Mouse (Mus musculus) hindbrain, embryonic 16.5 days (tissue): Measurements from ENCODE around the gene Cyp21a1. TPM values are rescaled to one million over a fixed set of nuclear protein-coding genes. Genes with fewer than 3 reads are reported as not detected.
"Not testable (repeated sequence)": the region's sequence is repeated elsewhere in the genome, so short reads cannot be mapped to it uniquely, and the experiment has no call there.

Experiments used
- ATAC-seq: fragments of 200-750 bp; cut with Nextera tagmentation; 2 replicates; pipeline ENCODE4 v1.8.0; 2017; ENCODE audit warnings: moderate TSS enrichment, moderate library complexity
- H3K27ac ChIP-seq: fragments of 300-500 bp; sonication (generic); 2 replicates; pipeline ENCODE4 v1.5.1; 2014; ENCODE audit warnings: low read depth, mild to moderate bottlenecking, control low read depth, low read length, moderate library complexity
- H3K27me3 ChIP-seq: fragments of 300-500 bp; sonication (generic); replicated peaks from 2 replicates; pipeline ENCODE4 v1.6.1; 2014; ENCODE audit warnings: low read length; ENCODE audit not compliant: control insufficient read depth, insufficient read depth
- H3K36me3 ChIP-seq: fragments of 300-500 bp; sonication (generic); 2 replicates; pipeline ENCODE4 v1.6.1; 2014; ENCODE audit warnings: mild to moderate bottlenecking, low read length, moderate library complexity, mixed read lengths; ENCODE audit not compliant: control insufficient read depth, insufficient read depth
- H3K4me1 ChIP-seq: fragments of 300-500 bp; sonication (generic); 2 replicates; pipeline ENCODE4 v1.6.1; 2014; ENCODE audit warnings: low read depth, low read length; ENCODE audit not compliant: control insufficient read depth, insufficient read depth
- H3K4me2 ChIP-seq: fragments of 300-500 bp; sonication (generic); 2 replicates; pipeline ENCODE4 v1.6.1; 2014; ENCODE audit warnings: mild to moderate bottlenecking, low read length, control low read depth, moderate library complexity
- H3K4me3 ChIP-seq: fragments of 300-500 bp; sonication (generic); 2 replicates; pipeline ENCODE4 v1.5.1; 2014; ENCODE audit warnings: mild to moderate bottlenecking, low read length, control low read depth, moderate library complexity
- H3K9ac ChIP-seq: fragments of 300-500 bp; sonication (generic); 2 replicates; pipeline ENCODE4 v1.6.1; 2014; ENCODE audit warnings: low read depth, mild to moderate bottlenecking, control low read depth, low read length, moderate library complexity
- H3K9me3 ChIP-seq: fragments of 300-500 bp; sonication (generic); 2 replicates; pipeline ENCODE4 v1.6.1; 2014; ENCODE audit warnings: mild to moderate bottlenecking, low read length, moderate library complexity; ENCODE audit not compliant: control insufficient read depth
- WGBS: fragments of 180-500 bp; shearing (Covaris S2); extraction: QIAGEN DNeasy Blood & Tissue Kit; methylation state at CpG from one replicate; pipeline ENCODE4 v1.1.7; 2014; 5-methylcytosine and 5-hydroxymethylcytosine counted together
- polyA plus RNA-seq: library from polyadenylated mRNA; unstranded; fragments of >200 nt; fragmentation: Nextera tagmentation; extraction: Ambion mirVana; gene quantifications from 2 replicates; pipeline ENCODE4 v1.2.1, GENCODE M21; 2015

Cyp21a1 gene
- polyA plus RNA-seq, 1 experiment from 2014 or later: not detected

DNA sequence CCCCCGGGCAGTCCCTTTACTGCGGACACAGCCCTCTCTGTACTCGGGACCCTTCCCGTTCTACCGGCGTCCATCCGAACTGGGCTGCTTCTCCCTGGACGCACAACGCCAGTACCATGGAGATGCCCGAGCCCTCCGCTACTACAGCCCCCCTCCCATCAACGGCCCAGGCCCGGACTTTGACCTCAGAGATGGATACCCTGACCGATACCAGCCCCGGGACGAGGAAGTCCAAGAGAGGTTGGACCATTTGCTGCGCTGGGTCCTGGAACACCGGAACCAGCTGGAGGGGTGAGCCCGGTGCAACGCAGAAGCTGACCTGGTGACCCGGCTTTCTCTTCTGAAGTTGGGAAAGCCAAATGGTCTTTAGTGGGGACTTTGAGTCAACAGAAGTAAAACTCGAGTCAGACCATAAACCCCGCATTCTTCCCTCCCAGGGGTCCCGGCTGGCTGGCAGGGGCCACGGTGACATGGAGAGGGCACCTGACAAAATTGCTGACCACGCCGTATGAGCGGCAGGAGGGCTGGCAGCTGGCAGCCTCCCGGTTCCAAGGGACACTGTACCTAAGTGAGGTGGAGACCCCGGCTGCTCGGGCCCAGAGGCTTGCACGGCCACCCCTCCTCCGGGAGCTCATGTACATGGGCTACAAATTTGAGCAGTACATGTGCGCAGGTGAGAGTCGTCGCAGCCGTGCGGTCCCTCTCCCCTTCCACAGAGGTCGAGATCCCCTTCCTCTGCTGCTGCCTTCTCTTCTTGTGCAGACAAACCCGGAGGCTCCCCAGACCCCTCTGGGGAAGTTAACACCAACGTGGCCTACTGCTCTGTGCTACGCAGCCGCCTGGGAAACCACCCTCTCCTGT lies 33.3 kb upstream of the Cyp21a1 start:
- Histone ChIP-seq H3K27ac (peak overlapping the region; percentile 72), H3K9me3 (no peaks in the 10 kb centered on the region), H3K4me1 (peaks cover 17% of the 10 kb centered on the region), H3K36me3 (peaks cover 35% of the 10 kb centered on the region), H3K4me2 (peak overlapping the region; percentile 98), H3K9ac (peak overlapping the region; percentile 78), H3K4me3 (peak overlapping the region; percentile 79), H3K27me3 (no peaks in the 10 kb centered on the region)
- ATAC-seq: peak; percentile 7; the same call in 1 of the 2 replicates
- 39% methylated on average over 43 of the region's 43 CpGs for WGBS

- peak; percentile 93 for ATAC-seq
- WGBS: under 1% methylated on average over 40 of the region's 40 CpGs
- H3K4me1 ChIP-seq: peaks cover 17% of the 10 kb centered on the region
- H3K36me3 ChIP-seq: peaks cover 31% of the 10 kb centered on the region
- peak within 1 kb of the TSS; percentile 78 for H3K9ac ChIP-seq
- H3K4me3 ChIP-seq: peak within 1 kb of the TSS; percentile 79
- no peaks in the 10 kb centered on the region for H3K9me3 ChIP-seq
- H3K4me2 ChIP-seq: peak within 1 kb of the TSS; percentile 99
- no peaks in the 10 kb centered on the region for H3K27me3 ChIP-seq
- H3K27ac ChIP-seq: peak within 1 kb of the TSS; percentile 84
These were observed 32.5 kb upstream of the Cyp21a1 start, which contains the start of the genes Stk19 and Dxo for GRCm38 (mm10) chr17:34836856-34837221. Gene Stk19, minus strand, starts transcription at chr17:34836945. Gene Dxo, plus strand, starts transcription at chr17:34837019.

GRCm38 (mm10) chr17:34836155-34836855 lies 31.9 kb upstream of the Cyp21a1 start:
- peak; percentile 86 for ATAC-seq
- 2% methylated on average over 42 of the region's 48 CpGs for WGBS
- Histone ChIP-seq H3K9ac (peak overlapping the region; percentile 76), H3K4me1 (peaks cover 17% of the 10 kb centered on the region), H3K4me3 (peak overlapping the region; percentile 79), H3K27ac (peak overlapping the region; percentile 84), H3K4me2 (peak overlapping the region; percentile 99), H3K9me3 (no peaks in the 10 kb centered on the region), H3K36me3 (peaks cover 27% of the 10 kb centered on the region), H3K27me3 (no peaks in the 10 kb centered on the region)

DNA sequence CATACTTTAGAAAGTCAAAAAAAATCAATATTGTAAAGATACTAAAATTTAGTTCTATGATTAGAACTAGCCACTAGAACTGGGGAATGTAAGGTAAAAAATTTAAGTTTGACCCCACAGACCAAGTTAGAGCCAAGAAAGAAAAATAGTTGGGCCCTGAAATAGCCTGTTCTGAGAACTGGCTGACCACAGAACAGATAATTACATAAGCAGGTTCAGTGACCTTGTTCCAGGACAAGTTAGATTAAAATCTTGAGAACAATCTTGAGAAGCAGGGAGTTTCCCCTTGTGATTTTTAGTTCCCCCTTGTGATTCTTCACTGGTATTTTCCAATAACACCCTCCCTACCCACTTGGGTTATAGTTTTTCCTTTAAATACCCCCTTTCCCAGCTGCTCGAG lies 26.4 kb upstream of the Cyp21a1 start:
- not testable (repeated sequence) for ATAC-seq, H3K27ac ChIP-seq, H3K27me3 ChIP-seq, H3K9me3 ChIP-seq, H3K4me2 ChIP-seq, H3K4me3 ChIP-seq, H3K4me1 ChIP-seq, H3K9ac ChIP-seq
- 100% methylated on average over 1 of the region's 1 CpGs for WGBS
- peaks cover 23% of the 10 kb centered on the region for H3K36me3 ChIP-seq

- ATAC-seq: no peak
- H3K27me3 ChIP-seq: no peaks in the 10 kb centered on the region
- H3K36me3 ChIP-seq: no peaks in the 10 kb centered on the region
- no peak overlapping the region for H3K27ac ChIP-seq
- no peak overlapping the region for H3K9ac ChIP-seq
- WGBS: 79% methylated on average over 7 of the region's 7 CpGs
- no peak overlapping the region for H3K4me3 ChIP-seq
- H3K9me3 ChIP-seq: no peaks in the 10 kb centered on the region
- H3K4me1 ChIP-seq: no peaks in the 10 kb centered on the region
- no peak overlapping the region for H3K4me2 ChIP-seq
These were observed 10.5 kb upstream of the Cyp21a1 start for GRCm38 (mm10) chr17:34814818-34815370.

DNA sequence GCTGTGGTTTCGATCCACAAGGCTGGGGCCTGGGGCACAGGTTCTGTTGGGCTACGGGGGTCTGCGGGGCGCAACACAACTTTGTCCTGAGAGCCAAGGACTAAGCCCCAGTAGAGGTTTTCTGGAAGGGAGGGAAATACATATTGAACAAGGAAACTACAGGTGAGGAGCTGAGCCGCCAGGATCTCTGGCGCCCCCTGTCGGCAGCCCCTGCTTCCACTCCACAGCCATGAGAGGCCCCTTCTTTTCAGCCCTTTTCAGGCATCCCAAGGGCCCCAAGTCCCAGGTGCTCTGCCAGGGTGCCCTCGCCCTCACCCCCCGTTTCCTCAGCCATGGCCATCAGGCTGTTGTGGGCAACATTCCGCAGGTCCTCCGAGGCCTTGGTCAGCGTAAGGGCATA lies 9.4 kb upstream of the Cyp21a1 start:
- 61% methylated on average over 12 of the region's 12 CpGs for WGBS
- not testable (repeated sequence) for H3K4me1 ChIP-seq, H3K4me2 ChIP-seq, H3K9me3 ChIP-seq, H3K9ac ChIP-seq, H3K4me3 ChIP-seq, ATAC-seq, H3K36me3 ChIP-seq, H3K27me3 ChIP-seq, H3K27ac ChIP-seq

DNA sequence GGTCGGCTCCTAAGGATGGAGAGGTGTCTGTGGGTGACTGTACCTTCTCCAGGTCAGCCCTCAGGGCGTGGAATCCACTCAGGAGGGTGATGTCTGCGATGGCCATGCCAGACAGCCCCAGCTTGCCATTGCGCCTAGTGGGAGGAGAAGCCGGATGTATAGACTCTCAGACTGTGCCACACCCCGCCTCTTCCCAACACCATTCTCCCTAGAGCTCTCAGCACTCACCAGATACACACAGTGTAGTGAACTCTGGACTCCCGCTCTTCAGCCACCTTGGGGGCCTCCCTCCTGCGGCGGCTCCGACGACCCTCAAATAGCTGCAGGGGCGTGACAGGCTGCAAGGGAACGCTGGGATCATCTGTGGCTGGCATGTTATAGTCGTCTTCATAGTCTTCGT lies 6.9 kb upstream of the Cyp21a1 start:
- 77% methylated on average over 15 of the region's 15 CpGs for WGBS
- Histone ChIP-seq H3K4me1 (no peaks in the 10 kb centered on the region), H3K9ac (no peak overlapping the region), H3K9me3 (no peaks in the 10 kb centered on the region), H3K27ac (no peak overlapping the region), H3K36me3 (no peaks in the 10 kb centered on the region), H3K4me2 (no peak overlapping the region), H3K4me3 (no peak overlapping the region), H3K27me3 (no peaks in the 10 kb centered on the region)
- ATAC-seq: no peak

DNA sequence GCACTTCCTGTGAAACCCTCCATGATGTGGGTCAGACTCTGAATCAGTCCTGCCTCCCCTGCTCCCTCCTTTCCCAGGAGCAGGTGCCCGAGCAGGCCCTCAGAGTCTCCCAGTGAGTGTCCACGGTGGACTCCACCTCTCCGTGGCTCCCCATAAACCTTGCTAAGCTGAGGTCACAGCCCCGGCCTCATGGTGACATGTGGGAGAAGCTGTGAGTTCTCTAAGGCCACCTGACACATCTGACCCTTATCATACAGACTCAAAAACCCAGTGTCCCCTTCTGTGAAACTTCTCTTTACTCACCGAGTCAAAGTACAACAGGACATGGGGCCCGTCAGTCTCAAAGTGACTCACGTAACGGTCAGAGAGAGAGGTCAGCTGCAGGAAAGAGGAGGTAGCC lies 6.5 kb upstream of the Cyp21a1 start:
- ATAC-seq, H3K27me3 ChIP-seq, H3K4me3 ChIP-seq, H3K9ac ChIP-seq, H3K27ac ChIP-seq, H3K4me1 ChIP-seq, H3K4me2 ChIP-seq, H3K9me3 ChIP-seq, H3K36me3 ChIP-seq: not testable (repeated sequence)
- WGBS: 89% methylated on average over 8 of the region's 8 CpGs

GRCm38 (mm10) chr17:34810411-34810810 lies 6.0 kb upstream of the Cyp21a1 start:
- not testable (repeated sequence) for H3K27me3 ChIP-seq, H3K27ac ChIP-seq, H3K9ac ChIP-seq, H3K4me1 ChIP-seq, H3K9me3 ChIP-seq, H3K4me3 ChIP-seq, ATAC-seq, H3K36me3 ChIP-seq, H3K4me2 ChIP-seq
- WGBS: 86% methylated on average over 5 of the region's 5 CpGs
